Mouse (Mus musculus): ENCODE data around the gene Yaf2.

DNA sequence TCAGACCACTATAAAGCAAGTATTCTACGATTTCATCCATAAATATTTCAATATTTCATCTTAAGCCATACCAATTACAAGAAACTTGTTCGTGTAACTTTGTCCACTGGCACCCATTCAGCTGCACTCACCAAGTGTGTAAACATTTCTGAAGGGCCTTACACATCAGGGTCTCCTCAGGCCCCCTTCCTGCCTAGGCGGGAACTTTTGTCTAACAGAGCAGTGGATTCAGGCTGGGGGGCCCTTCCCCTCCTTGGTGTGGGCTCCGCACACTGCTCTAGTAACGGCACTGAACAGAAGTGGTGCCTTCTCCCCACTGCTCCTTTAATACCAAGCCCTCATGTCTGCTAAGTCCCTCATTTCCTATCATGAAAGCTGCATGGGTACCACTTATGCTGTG is 74.5 kb downstream of the Yaf2 start:
- TF ChIP-seq EP300 (IDR thresholded peaks at IDR 0.05; ENCODE audit: low read depth): no peak
- TF ChIP-seq CTCF (IDR thresholded peaks at IDR 0.05; ENCODE audit: low read depth): no peak

Measured in liver, embryonic 14.5 days (tissue).